Mouse (Mus musculus) CD4-positive helper T cell, adult 2 months (primary cell): ENCODE results near the gene Ap3m1.
"Not testable (repeated sequence)": the region's sequence is repeated elsewhere in the genome, so short reads cannot be mapped to it uniquely, and the experiment has no call there.

Source experiments
- DNase-seq: peaks from one replicate; pipeline ENCODE4 v3.0.0-alpha.2; 2012; ENCODE audit warnings: low read depth, missing footprints, low spot score

Ap3m1 gene

GRCm38 (mm10) chr14:21052112-21052780, at the start of gene Ap3m1, which contains the start of gene Adk:
Ap3m1 (minus strand) TSS chr14:21052508.
Adk (plus strand) TSS chr14:21052574.
- DNase-seq, result peak; percentile 96

GRCm38 (mm10) chr14:21101562-21101961, 49.3 kb upstream of the Ap3m1 start:
- DNase-seq, result peak; percentile 35

GRCm38 (mm10) chr14:21100876-21101275, 48.6 kb upstream of the Ap3m1 start:
- DNase-seq, result no peak

- no peak for DNase-seq
Measured at GRCm38 (mm10) chr14:21099371-21099770, 47.1 kb upstream of the Ap3m1 start.

GRCm38 (mm10) chr14:21096689-21097088, 44.4 kb upstream of the Ap3m1 start:
- no peak for DNase-seq

GRCm38 (mm10) chr14:21096279-21096678, 44.0 kb upstream of the Ap3m1 start:
- DNase-seq, result no peak

GRCm38 (mm10) chr14:21094161-21094560, 41.9 kb upstream of the Ap3m1 start:
- not testable (repeated sequence) for DNase-seq

GRCm38 (mm10) chr14:21090930-21091486, 38.7 kb upstream of the Ap3m1 start:
- DNase-seq, result no peak

GRCm38 (mm10) chr14:21090400-21090799, 38.1 kb upstream of the Ap3m1 start:
- no peak for DNase-seq

- DNase-seq, result no peak
Measured at GRCm38 (mm10) chr14:21088731-21089130, 36.4 kb upstream of the Ap3m1 start.

- DNase-seq, result no peak
Measured at GRCm38 (mm10) chr14:21087390-21088060, 35.2 kb upstream of the Ap3m1 start.

GRCm38 (mm10) chr14:21086827-21087351, 34.6 kb upstream of the Ap3m1 start:
- DNase-seq, result no peak

GRCm38 (mm10) chr14:21086106-21086505, 33.8 kb upstream of the Ap3m1 start:
- DNase-seq, result no peak

- no peak for DNase-seq
Measured at GRCm38 (mm10) chr14:21085666-21086065, 33.4 kb upstream of the Ap3m1 start.

- no peak for DNase-seq
Measured at GRCm38 (mm10) chr14:21082823-21083222, 30.5 kb upstream of the Ap3m1 start.

GRCm38 (mm10) chr14:21078511-21078910, 26.2 kb upstream of the Ap3m1 start:
- DNase-seq, result peak; percentile 71

GRCm38 (mm10) chr14:21077939-21078338, 25.6 kb upstream of the Ap3m1 start:
- no peak for DNase-seq

- DNase-seq, result no peak
Measured at GRCm38 (mm10) chr14:21076501-21077194, 24.3 kb upstream of the Ap3m1 start.

- peak; percentile 92 for DNase-seq
Measured at GRCm38 (mm10) chr14:21075751-21076500, 23.6 kb upstream of the Ap3m1 start.

- no peak for DNase-seq
Measured at GRCm38 (mm10) chr14:21074398-21075320, 22.4 kb upstream of the Ap3m1 start.
